Mouse (Mus musculus): ENCODE results near the gene Tspan12. TPM values are rescaled to one million over a fixed set of nuclear protein-coding genes. Genes with fewer than 3 reads are reported as not detected.

Gene Tspan12
- 46.2 and 54.7 TPM in 2 replicates for polyA plus RNA-seq (2015; fragmentation: Nextera tagmentation; extraction: Ambion mirVana)

DNA sequence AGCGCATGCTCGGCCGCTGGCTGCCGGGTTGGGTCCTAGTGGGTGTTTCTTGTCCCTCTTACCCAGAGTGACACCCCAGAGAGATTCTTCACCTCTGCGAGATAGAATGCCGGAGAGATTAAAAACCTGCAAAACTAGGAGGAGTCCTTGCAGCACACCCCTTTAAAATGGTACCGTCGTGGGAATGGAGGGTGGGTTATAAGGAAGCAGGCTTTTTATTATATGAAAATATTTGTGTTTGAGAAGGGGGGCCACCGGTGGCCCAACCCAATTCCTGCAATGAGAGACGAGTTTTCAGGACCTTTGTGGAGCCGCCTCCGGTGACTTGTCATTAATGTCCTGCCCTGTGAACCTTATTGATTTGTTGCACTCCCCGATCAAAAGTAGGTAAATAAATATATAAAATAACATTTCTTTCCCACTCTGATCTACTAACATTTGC is at the start of gene Tspan12:
Tspan12 (minus strand) TSS at position 172 of the 442 bp plus-strand sequence.

Other genes starting within 250 kb of the Tspan12 start
- gene Ing3, start 97.1 kb upstream of the Tspan12 start, polyA plus RNA-seq (2015; fragmentation: Nextera tagmentation; extraction: Ambion mirVana): 20.8 and 25.2 TPM in 2 replicates
- gene Cped1, start 133.4 kb upstream of the Tspan12 start, polyA plus RNA-seq (2015; fragmentation: Nextera tagmentation; extraction: Ambion mirVana): 12.9 and 14.4 TPM in 2 replicates

All from urinary bladder, postnatal 0 days (tissue).